Mouse (Mus musculus) layer of hippocampus, adult 2 months (tissue): ENCODE results near the gene Tmem208. TPM values are rescaled to one million over a fixed set of nuclear protein-coding genes. Genes with fewer than 3 reads are reported as not detected.

ENCODE experiments used
- DNase-seq, 2 experiments: peaks; one replicate each; pipeline ENCODE4 v3.0.0; 2022; ENCODE audit warnings: low spot score in 2 of 2
- H3K27ac ChIP-seq: fragments of 200-600 bp; 2 replicates; pipeline ENCODE4 v1.8.1; 2022
- H3K4me3 ChIP-seq: fragments of 200-600 bp; 2 replicates; pipeline ENCODE4 v1.8.1; 2022; ENCODE audit warnings: mild to moderate bottlenecking
- CTCF ChIP-seq: fragments of 200-600 bp; conservative IDR thresholded peaks from 2 replicates; pipeline ENCODE4 v1.8.1; 2022; ENCODE audit warnings: antibody characterized with exemption, mild to moderate bottlenecking, moderate library complexity
- long read RNA-seq, 2 experiments: library from polyadenylated mRNA; stranded (forward); transcript quantifications; one replicate each; pipeline ENCODE4 v2.0.0; 2021; ENCODE audit warnings: borderline mapping rate in 2 of 2
- total RNA-seq, 2 experiments: library from RNA; stranded (reverse); gene quantifications; 2 replicates each; pipeline ENCODE4 v1.2.3; 2021

The Tmem208 gene
- 10 to 100 TPM; 40.3 to 40.9 TPM for total RNA-seq
- long read RNA-seq, experiment 1, transcript Tmem208-201 (6 exons, 785 nt) = major isoform, 13 of 27 reads
- long read RNA-seq, experiment 1, transcript Tmem208-204 (5 exons, 895 nt) = minor isoform, 6 of 27 reads
- long read RNA-seq, experiment 1, partial matches to known transcripts = 3 of 27 reads
- long read RNA-seq, experiment 1, other reads (novel, unspliced or antisense) = 2 of 27 reads
- long read RNA-seq, experiment 2, transcript Tmem208-201 (6 exons, 785 nt) = major isoform, 19 of 32 reads
- long read RNA-seq, experiment 2, transcript Tmem208-205 (6 exons, 801 nt) = minor isoform, 5 of 32 reads
- long read RNA-seq, experiment 2, partial matches to known transcripts = 2 of 32 reads
- long read RNA-seq, experiment 2, other reads (novel, unspliced or antisense) = 2 of 32 reads

- Histone ChIP-seq H3K4me3 (peak within 1 kb of the TSS; percentile 99), H3K27ac (peak within 1 kb of the TSS; percentile 98)
- TF ChIP-seq CTCF = peak; percentile 66
- peak; percentile 97 for DNase-seq
These were observed at the start of gene Tmem208, which contains the start of gene Lrrc29 for GRCm38 (mm10) chr8:105326141-105326672. Tmem208 (plus strand) TSS chr8:105326354. Lrrc29 (minus strand) TSS chr8:105326278.

GRCm38 (mm10) chr8:105278911-105279334 is 47.2 kb upstream of the Tmem208 start:
- peak; percentile 55 for TF ChIP-seq CTCF
- DNase-seq = peak; percentile 89 to 90
- Histone ChIP-seq H3K4me3 (peak overlapping the region; percentile 51), H3K27ac (peak overlapping the region; percentile 70)

GRCm38 (mm10) chr8:105280567-105280966 is 45.6 kb upstream of the Tmem208 start:
- TF ChIP-seq CTCF = no peak
- H3K4me3 ChIP-seq = no peak overlapping the region
- DNase-seq = no peak
- no peak overlapping the region for H3K27ac ChIP-seq

GRCm38 (mm10) chr8:105281821-105282220 is 44.3 kb upstream of the Tmem208 start:
- TF ChIP-seq CTCF = no peak
- Histone ChIP-seq H3K4me3 (no peak overlapping the region), H3K27ac (no peak overlapping the region)
- DNase-seq = no peak

- no peak overlapping the region for H3K27ac ChIP-seq
- no peak for DNase-seq
- no peak overlapping the region for H3K4me3 ChIP-seq
- TF ChIP-seq CTCF = no peak
These were observed 43.9 kb upstream of the Tmem208 start for GRCm38 (mm10) chr8:105282239-105282638.

GRCm38 (mm10) chr8:105283074-105283473 is 43.1 kb upstream of the Tmem208 start:
- peak; percentile 81 for TF ChIP-seq CTCF
- Histone ChIP-seq H3K27ac (0 out of 2 replicates have a peak overlapping the region, but pooled peaks have one; percentile 39), H3K4me3 (peak overlapping the region; percentile 18; the same call in 1 of the 2 replicates)
- no peak for DNase-seq

- DNase-seq = no peak
- TF ChIP-seq CTCF = no peak
- no peak overlapping the region for H3K27ac ChIP-seq
- no peak overlapping the region for H3K4me3 ChIP-seq
These were observed 40.6 kb upstream of the Tmem208 start for GRCm38 (mm10) chr8:105285514-105285913.

- Histone ChIP-seq H3K27ac (no peak overlapping the region), H3K4me3 (no peak overlapping the region)
- peak; percentile 30 for TF ChIP-seq CTCF
- DNase-seq = no peak
These were observed 39.2 kb upstream of the Tmem208 start for GRCm38 (mm10) chr8:105286907-105287306.

- no peak overlapping the region for H3K27ac ChIP-seq
These were observed 37.9 kb upstream of the Tmem208 start for GRCm38 (mm10) chr8:105288231-105288630.

GRCm38 (mm10) chr8:105288958-105289732 is 37.0 kb upstream of the Tmem208 start:
- Histone ChIP-seq H3K27ac (peak overlapping the region; percentile 89), H3K4me3 (peak overlapping the region; percentile 78)
- peak; percentile 94 to 96 for DNase-seq
- peak; percentile 40 for TF ChIP-seq CTCF

More at GRCm38 (mm10) chr8:105288231-105288630, 37.9 kb upstream of the Tmem208 start:
- no peak for TF ChIP-seq CTCF
- DNase-seq = no peak
- peak overlapping the region; percentile 78; the same call in 1 of the 2 replicates for H3K4me3 ChIP-seq

GRCm38 (mm10) chr8:105289805-105290460 is 36.2 kb upstream of the Tmem208 start, which contains the start of gene 4931428F04Rik:
4931428F04Rik (minus strand) TSS chr8:105289864.
- peak in 1 of 2 experiments; percentile 53 for DNase-seq
- Histone ChIP-seq H3K27ac (peak within 1 kb of the TSS; percentile 89), H3K4me3 (peak within 1 kb of the TSS; percentile 78)
- peak; percentile 67 for TF ChIP-seq CTCF
